Mouse (Mus musculus) embryo, embryonic 9.5 days (tissue): Measurements from ENCODE around the gene Uba52.
A peak's percentile ranks its signal among the peaks of the same experiment; 100 is the strongest.

Source experiments
- DNase-seq: peaks from one replicate; pipeline ENCODE4 v3.0.0-alpha.2; 2017; ENCODE audit errors: extremely low spot score

The Uba52 gene

GRCm38 (mm10) chr8:70486191-70486681 is 24.4 kb downstream of the Uba52 start:
- no peak for DNase-seq

DNA sequence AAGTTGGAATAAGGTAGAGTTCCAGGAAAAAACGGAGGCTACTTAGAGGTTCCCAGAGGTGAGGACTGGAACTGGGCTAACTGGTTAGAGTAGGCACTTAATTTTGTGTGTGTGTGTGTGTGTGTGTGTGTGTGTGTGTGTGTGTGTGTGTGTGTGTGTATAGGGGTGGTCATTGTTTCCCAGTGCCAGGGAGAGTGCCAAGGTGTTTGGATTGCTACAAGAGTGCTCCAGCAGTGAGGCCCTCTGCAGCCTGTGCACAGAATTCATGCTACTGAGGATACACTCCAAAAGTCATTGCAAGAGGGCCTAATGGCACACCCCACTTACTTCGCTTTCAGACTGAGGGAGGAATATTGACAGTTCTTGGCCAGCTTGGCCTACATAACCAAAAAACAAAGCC is 27.7 kb downstream of the Uba52 start:
- DNase-seq = no peak

- no peak for DNase-seq
Measured at GRCm38 (mm10) chr8:70481908-70482307, 28.7 kb downstream of the Uba52 start.

- peak; percentile 77 for DNase-seq
Measured at GRCm38 (mm10) chr8:70477269-70477982, 33.2 kb downstream of the Uba52 start.

GRCm38 (mm10) chr8:70476333-70477268 is 34.0 kb downstream of the Uba52 start, which contains the start of gene Klhl26:
Gene Klhl26, minus strand, starts transcription at chr8:70476968.
- peak; percentile 99 for DNase-seq

DNA sequence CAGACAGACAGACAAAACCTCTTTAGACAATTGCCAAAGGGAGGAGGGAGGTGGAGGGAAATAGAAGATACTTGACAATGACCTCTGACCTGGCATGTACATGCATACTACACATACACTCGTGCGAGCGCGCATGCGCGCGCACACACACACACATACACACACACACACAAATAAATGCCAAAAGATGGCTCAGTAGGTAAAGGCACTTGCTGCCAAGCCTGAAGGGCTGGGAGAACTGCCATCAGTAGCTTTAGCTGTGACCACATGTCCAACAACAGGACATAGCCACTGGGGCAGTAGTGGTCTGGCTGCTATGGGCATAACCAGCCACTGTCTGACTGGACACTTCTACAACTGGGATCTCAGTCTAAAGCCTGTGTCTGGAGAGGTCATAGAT is 38.7 kb downstream of the Uba52 start:
- DNase-seq = no peak

DNA sequence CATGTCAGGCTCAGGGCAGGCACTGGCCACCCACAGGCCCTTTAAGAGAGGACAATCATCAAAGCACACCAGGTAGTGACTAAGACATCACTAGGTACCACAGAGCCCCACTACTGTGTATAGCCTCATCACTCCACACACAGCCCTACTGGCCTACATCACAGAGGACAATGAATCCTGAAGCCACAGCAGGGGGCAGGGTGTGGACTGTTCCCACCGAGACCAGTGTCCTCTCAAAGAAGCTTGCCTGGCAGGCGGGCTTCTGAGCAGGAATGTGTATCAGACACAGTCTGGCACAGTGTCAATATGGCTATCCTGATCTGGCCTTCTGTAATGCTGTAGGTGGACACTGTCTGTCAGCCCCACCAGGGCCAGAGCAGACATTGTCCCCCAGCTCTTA is 40.7 kb downstream of the Uba52 start:
- no peak for DNase-seq

DNA sequence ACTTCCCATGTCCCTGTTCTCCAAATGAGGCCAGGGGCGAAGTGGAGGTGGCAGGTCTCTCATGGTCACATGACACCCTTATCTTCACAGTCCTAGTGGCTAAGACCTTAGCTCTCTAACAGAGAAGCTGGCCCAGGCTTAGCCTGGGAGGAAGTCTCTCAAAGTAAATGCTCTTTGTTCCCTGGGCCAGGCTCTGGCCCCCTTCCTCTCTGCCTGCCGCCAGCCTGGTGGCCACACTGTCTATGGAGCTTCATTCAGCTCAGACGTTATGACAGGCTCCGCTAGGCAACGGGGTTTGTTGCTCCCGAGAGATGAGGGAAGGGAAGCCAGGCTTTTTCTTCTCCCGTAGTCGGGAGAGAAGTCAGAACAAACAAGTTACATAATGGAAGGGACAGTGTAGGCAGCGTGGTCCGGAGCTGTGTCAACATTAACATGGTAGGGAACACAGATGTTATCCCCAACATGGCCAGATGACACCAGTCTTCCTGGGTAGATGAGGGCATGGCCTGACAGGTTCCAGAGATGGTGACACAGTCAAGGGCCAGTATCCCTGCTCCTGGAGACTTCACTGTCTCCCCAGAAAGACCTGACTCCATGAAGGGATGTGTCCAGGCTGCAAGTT is 41.2 kb downstream of the Uba52 start:
- DNase-seq = no peak

GRCm38 (mm10) chr8:70468733-70469132 is 41.9 kb downstream of the Uba52 start:
- no peak for DNase-seq

DNA sequence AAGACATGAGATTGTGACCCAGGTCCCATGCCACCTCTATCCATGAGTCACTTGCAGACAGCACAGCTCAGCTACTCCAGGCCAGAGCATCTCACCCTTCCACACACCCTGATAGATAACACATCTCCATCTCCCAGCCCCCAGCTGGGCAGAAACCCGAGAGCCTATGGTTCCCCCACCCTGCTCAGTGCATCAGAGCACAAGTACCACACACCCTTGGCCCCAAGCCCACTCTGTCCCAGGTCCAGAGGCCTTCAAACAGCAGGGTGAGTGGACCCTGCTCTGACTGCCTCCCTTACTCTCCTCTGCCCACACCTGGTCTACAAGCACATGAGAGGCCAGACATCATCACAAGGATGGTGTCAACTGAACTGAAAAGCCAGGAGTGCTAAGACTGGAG is 42.7 kb downstream of the Uba52 start:
- no peak for DNase-seq

- no peak for DNase-seq
Measured at GRCm38 (mm10) chr8:70467229-70467725, 43.3 kb downstream of the Uba52 start.

DNA sequence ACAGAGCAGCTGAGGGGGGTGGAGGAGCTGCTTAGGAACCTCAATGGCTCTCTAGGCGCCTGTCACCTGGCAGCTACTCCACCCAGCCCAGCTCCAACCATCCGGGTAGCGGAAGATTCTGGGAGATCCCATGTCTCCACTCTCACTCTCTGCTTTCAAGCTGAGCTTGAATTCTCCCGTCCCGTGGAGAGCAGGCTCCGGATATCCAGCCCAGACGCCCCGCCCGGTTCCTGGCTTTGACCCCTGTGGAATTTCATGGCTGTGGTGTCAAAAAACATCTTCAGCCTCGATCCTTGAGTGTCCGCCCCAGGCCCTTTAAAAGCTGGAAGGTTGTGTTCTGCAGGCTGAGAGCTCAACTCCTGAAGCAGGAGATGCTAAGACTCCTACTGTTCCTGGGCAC is 43.8 kb downstream of the Uba52 start:
- no peak for DNase-seq

DNA sequence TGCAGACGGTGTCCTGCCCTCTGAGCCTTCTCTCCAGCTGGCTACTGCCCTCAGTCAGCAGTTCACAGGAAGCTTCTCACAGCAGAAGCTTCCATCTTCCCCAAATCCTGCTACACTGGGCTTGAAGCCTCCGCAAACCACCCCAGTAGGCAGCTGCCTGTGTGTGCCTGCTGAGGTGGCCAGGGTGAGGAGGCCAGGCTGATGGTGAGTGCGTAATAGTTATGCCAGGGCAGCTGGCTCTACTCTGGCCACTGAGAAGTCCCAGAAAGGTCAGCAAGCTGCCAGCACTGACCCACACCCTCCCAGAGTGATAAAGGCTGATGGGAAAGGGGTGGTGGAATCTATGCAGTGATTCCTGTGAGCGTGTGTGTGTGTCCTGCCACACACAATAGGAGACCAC is 44.3 kb downstream of the Uba52 start:
- DNase-seq = no peak

- DNase-seq = no peak
Measured at GRCm38 (mm10) chr8:70465701-70466100, 44.9 kb downstream of the Uba52 start.

DNA sequence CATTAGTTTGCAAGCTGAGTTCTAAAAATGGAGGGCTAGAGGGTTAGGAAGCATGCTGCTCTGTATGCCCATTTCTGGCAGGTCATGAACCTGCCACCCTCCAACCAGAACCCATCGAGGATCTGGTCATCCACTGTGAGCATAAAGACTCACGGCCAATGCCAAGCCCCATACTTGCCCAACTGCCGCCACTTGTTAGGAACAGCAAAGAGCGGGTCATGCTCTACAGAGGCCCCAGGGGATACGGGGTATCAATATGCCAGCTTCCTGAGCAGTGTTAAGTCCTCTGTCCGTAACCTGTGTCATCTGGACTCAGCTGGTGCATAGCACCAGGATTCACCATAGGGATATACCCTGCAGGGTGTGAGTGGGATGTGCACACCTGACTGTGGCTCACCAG is 46.4 kb downstream of the Uba52 start:
- no peak for DNase-seq

DNA sequence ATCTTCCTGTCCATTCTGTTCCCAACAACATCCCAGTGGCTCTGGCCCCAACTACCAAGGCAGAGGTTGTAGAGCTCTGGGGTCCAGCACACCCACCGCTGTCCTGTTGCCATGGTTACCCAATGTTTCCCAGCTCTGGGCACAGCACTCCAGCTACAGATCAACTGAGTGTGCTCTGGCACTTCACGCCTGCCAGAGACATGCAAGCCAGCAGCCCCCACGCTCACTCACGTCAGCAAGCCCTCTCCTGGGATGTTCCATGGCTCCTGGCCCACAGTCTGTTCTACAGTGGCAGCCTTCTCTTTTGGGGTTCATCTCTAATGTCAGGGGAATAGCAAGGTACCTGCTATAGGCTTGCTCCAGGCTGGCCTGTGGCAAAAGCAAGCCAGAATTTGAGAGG is 47.3 kb downstream of the Uba52 start:
- DNase-seq = no peak

GRCm38 (mm10) chr8:70462516-70462813 is 48.1 kb downstream of the Uba52 start:
- no peak for DNase-seq

DNA sequence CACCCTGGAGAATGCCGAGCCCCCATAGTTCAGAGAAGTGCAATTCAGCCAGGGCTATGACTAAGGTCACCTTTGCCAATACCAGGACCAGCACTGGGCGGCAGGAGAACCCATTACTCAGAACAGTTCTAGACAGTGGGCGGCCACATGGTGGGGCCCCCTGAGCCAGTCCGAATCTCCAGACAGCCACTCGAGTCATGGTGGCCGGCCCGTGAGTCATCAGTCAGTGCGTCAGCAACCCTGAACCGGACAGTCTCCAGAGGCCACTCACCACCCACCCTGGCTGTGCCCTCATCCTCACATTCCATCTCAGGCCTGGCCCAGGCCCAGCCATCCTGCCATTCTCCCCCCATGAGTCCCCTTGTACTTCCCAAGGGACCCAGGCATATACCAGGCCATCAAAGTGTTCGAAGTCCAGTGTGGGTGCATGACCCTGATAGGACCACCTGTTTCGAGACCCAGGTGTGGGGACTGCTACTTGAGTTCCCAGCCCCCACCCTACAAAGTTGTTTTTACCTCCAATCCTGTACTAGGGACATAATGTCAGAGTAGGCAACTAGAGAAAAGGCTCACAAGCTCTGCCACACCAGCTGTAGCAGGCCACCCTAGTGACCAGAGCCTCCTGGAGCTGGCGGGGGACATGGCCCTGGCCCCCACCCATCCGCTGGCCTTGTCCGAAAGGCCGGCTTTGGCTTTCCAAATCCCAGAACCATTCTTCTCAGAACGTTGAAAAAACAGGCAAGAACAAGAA is 48.7 kb downstream of the Uba52 start:
- no peak for DNase-seq

DNA sequence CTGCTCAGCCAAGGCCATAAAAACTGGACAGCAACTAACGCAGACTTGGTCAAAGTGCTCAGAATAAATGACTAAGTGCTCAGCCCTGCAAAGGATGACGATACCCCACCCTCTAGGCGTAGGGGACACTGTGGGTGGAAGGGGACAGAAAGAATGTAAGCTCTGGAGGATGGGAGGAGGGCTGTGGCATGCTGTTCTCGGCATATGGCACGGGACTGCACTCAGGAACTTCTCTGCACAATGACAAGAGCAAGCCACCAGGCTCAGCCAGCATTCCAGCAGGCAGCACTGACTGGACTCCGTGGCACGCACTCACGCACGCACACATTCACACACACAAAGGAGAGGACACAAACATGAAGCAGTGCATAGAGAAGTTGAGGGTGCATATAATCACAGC is 50.0 kb downstream of the Uba52 start:
- DNase-seq = no peak

GRCm38 (mm10) chr8:70460199-70460598 is 50.4 kb downstream of the Uba52 start:
- no peak for DNase-seq

GRCm38 (mm10) chr8:70459636-70460035 is 51.0 kb downstream of the Uba52 start:
- DNase-seq = no peak

DNA sequence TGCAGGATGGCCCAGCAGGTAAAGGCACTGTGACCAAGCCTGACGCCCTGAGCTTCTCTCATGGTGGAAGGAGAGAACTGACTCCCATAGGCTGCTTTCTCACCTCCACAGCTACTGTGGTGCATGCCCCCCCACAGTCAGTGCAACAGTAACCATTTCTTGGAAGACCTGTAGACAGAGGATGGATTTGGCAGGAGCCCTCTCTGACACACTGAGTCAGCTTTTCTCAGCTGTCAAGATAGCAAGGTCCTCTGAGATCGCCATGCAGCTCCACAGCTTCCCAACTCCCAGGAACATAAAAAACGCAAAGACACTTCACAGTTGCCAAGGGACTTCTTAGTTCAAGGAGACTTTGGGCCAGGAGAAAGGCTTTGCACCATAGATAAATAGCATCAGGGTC is 52.1 kb downstream of the Uba52 start:
- DNase-seq = no peak
